Mouse (Mus musculus) forebrain, embryonic 10.5 days (tissue): ENCODE measurements at regions not wholly inside any gene's neighbourhood (a gene's known extent, or its start where the extent isn't known, plus 50 kb on each side); places are given as distances from the start of the nearest gene placed in this dataset.

Experiments
- DNase-seq: peaks from one replicate; pipeline ENCODE4 v3.0.0-alpha.2; 2017; ENCODE audit warnings: low spot score; ENCODE audit errors: extremely low spot score
- H3K27ac ChIP-seq: fragments of 300-500 bp; sonication (generic); 2 replicates; pipeline ENCODE4 v1.5.1; 2016; ENCODE audit warnings: mild to moderate bottlenecking
- H3K27me3 ChIP-seq: fragments of 300-500 bp; sonication (generic); 2 replicates; pipeline ENCODE4 v1.6.1; 2016; ENCODE audit warnings: mild to moderate bottlenecking; ENCODE audit not compliant: poor library complexity, severe bottlenecking
- H3K36me3 ChIP-seq: fragments of 300-500 bp; sonication (generic); replicated peaks from 2 replicates; pipeline ENCODE4 v1.6.1; 2016; ENCODE audit warnings: mild to moderate bottlenecking, moderate library complexity
- H3K4me1 ChIP-seq: fragments of 300-500 bp; sonication (generic); 2 replicates; pipeline ENCODE4 v1.6.1; 2016
- H3K4me3 ChIP-seq: fragments of 300-500 bp; sonication (generic); 2 replicates; pipeline ENCODE4 v1.5.1; 2016; ENCODE audit warnings: mild to moderate bottlenecking, moderate library complexity
- H3K9me3 ChIP-seq: fragments of 300-500 bp; sonication (generic); 2 replicates; pipeline ENCODE4 v1.6.1; 2016; ENCODE audit warnings: mild to moderate bottlenecking, moderate library complexity
- WGBS: fragments of 180-500 bp; shearing (Covaris S2); methylation state at CpG from one replicate; pipeline ENCODE4 v1.1.7; 2016; 5-methylcytosine and 5-hydroxymethylcytosine counted together

DNA sequence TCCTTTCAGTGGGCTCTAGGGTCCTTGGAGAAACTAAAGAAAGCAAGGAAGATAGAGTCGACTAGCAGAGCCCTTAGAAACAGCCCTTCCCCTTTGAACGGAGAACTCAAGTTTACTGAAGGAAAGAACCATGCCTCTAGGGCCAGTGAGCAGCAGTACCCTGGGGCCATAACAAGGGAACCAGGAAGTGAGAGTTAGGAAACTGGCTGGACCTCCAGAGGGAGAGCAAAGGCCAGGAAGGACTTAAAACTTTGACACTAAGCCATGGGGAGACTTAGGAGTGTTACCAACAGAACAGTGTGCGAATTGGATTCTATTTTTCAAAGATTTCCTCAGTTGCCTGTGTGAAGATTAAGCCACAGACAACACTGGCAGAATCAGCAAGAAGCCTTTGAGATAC is 82.6 kb upstream of the Fn1 start:
- Histone ChIP-seq H3K27me3 (no peaks in the 10 kb centered on the region), H3K27ac (no peak overlapping the region), H3K36me3 (no peaks in the 10 kb centered on the region), H3K4me3 (no peak overlapping the region), H3K4me1 (no peaks in the 10 kb centered on the region), H3K9me3 (no peaks in the 10 kb centered on the region)
- WGBS = 78% methylated on average over 3 of the region's 3 CpGs
- no peak for DNase-seq

DNA sequence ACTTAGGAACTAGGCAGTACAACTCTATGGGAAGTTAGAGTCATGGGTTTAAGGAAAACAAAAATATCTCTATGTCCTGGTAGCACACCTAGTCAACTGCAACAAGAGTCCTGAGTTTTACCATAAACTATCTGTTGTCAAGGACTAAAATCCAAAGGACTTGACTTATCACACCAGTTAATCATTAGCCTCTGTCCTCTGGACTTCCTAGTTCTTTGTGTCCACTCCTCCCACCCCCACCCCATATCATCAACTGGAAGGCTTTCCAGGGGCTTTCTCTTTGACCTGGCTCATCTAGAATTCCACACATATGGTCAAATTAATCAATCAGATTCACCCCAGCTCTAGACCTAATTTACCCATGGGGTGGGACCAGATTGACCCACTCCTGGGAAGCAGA is 78.6 kb upstream of the Fn1 start:
- no peaks in the 10 kb centered on the region for H3K9me3 ChIP-seq
- no peaks in the 10 kb centered on the region for H3K27me3 ChIP-seq
- no peaks in the 10 kb centered on the region for H3K4me1 ChIP-seq
- DNase-seq = no peak
- H3K4me3 ChIP-seq = no peak overlapping the region
- H3K36me3 ChIP-seq = no peaks in the 10 kb centered on the region
- H3K27ac ChIP-seq = no peak overlapping the region

DNA sequence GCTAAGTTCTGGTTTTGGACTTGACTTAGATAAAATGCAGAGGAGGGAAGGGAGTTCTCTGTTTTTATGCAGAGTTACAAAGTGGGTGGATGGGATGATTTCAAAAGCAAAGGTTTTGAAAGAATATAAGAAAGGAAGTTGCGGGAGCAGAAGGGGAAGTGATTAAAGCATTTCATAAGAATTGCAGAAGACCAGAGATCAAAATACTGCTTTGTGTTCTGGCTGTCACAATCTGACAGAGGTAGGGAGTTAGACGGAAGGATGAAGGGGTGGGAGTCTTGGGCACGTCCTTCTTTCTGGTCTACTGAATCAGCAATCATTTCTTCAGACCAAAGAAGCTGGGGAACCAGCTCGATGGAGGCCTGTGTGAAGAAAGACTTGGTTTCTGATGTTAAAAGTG is 78.0 kb upstream of the Fn1 start:
- no peak for DNase-seq
- 84% methylated on average over 4 of the region's 4 CpGs for WGBS
- H3K4me3 ChIP-seq = no peak overlapping the region
- no peaks in the 10 kb centered on the region for H3K27me3 ChIP-seq
- H3K9me3 ChIP-seq = no peaks in the 10 kb centered on the region
- no peaks in the 10 kb centered on the region for H3K4me1 ChIP-seq
- H3K27ac ChIP-seq = no peak overlapping the region
- H3K36me3 ChIP-seq = no peaks in the 10 kb centered on the region

DNA sequence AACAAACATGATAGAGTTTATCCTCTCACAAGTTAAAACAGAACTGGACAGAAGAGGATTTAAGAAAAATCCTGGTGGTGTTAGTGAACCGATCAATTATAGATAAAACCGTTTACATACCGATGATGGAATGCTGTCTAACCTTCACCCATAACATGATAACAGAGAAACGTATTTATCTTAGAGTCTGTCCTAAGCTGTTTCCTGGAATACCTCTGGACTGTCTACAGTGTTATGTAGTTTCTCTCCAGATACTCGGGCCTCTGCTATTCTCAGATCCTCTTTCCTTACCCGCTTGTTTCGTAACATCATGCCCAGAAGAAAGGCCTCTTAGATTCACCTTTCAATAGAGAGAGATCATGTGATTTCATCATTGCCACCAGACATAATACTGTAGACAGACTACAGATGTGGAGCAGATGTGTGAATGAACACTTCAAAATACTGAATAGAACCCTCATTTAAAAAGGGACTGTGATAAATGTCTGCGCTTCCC is 75.9 kb upstream of the Fn1 start:
- 91% methylated on average over 8 of the region's 8 CpGs for WGBS

DNA sequence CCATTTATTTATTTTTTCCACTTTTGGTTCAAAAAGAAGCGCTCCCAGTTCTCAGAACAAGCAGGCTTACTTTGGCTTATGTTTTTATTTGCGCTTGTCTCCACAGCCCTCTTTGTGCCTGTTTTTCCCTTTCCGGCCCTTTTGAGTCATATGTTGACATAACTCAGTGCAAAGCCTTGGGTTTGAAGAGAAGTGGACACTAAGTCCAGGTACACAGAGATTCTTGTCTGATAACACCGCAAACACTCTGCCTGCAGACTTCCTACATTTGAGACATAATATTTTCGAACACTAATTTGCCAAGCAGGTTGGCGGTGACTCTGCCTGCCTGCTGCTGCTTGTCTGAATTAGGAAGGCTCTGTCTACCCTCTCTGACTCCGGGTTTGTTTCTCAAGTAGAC is 70.8 kb upstream of the Fn1 start:
- H3K36me3 ChIP-seq = no peaks in the 10 kb centered on the region
- H3K27ac ChIP-seq = no peak overlapping the region
- 82% methylated on average over 7 of the region's 7 CpGs for whole genome bisulfite sequencing
- no peaks in the 10 kb centered on the region for H3K4me1 ChIP-seq
- H3K27me3 ChIP-seq = no peaks in the 10 kb centered on the region
- no peak overlapping the region for H3K4me3 ChIP-seq
- H3K9me3 ChIP-seq = no peaks in the 10 kb centered on the region
- DNase-seq = no peak

More for the DNA sequence above, 75.9 kb upstream of the Fn1 start:
- Histone ChIP-seq H3K4me3 (no peak overlapping the region), H3K27me3 (no peaks in the 10 kb centered on the region), H3K9me3 (no peaks in the 10 kb centered on the region), H3K36me3 (no peaks in the 10 kb centered on the region), H3K27ac (no peak overlapping the region), H3K4me1 (no peaks in the 10 kb centered on the region)
- DNase-seq = no peak

DNA sequence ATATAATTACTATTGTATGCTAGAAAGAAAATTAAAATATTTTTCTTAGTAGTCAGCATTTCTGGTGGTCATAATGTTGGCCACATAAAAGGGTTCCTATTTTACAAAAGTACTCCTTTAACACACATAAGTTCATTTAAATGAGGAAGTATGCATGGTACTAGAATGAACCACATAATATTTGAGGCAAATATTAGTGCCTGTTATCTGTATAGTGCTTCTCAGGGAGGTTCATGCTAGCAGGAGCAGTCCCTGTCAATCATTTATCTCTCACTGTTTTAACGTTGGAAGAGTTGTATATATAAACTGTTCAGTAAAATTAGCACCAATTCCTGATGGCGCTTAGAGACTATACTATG is 70.0 kb upstream of the Fn1 start:
- H3K9me3 ChIP-seq = no peaks in the 10 kb centered on the region
- no peak overlapping the region for H3K27ac ChIP-seq
- H3K36me3 ChIP-seq = no peaks in the 10 kb centered on the region
- 87% methylated on average over 2 of the region's 2 CpGs for WGBS
- no peak overlapping the region for H3K4me3 ChIP-seq
- no peaks in the 10 kb centered on the region for H3K27me3 ChIP-seq
- DNase-seq = no peak
- H3K4me1 ChIP-seq = no peaks in the 10 kb centered on the region

DNA sequence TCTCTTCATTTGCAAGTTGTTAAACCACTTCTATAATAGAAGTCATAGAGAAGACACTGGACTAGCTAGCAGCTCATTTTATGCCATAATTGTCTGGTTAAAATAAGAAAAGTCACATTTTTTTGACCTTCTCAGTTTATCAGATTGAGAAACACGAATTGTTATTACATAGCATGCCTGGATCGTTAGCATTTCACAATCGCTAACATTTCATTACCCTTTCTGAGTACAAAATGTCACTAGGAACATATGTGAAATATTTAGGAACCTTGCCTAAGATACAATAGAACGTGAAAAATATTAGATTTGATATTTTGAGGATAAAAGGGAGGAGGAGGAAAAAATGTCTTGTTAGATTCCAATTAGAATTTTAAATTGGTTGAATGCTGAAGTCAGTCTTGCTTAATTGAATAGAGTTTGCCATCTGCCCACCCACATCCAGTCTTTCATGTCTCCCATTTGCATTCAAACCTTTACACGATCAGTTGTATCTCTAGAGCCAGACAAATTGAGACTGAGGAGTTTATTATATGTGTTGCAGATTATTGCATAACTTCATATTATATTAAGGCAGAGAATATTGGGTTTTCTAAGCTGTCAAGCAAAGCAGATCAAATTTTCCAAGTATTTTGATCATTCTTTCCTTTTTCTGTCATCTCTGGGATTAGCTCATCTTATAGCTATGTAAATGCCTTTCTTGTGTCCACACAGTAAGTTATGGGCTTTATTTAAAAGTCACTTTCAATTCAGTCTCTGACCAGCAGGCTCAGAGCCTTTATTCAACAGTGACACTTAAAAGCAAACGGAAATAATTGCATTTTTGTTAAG is 69.4 kb upstream of the Fn1 start:
- WGBS = 89% methylated on average over 6 of the region's 6 CpGs
- no peaks in the 10 kb centered on the region for H3K27me3 ChIP-seq

More for the DNA sequence above, 69.4 kb upstream of the Fn1 start:
- Histone ChIP-seq H3K36me3 (no peaks in the 10 kb centered on the region), H3K9me3 (no peaks in the 10 kb centered on the region), H3K4me1 (no peaks in the 10 kb centered on the region), H3K27ac (no peak overlapping the region), H3K4me3 (no peak overlapping the region)
- no peak for DNase-seq
